Mouse (Mus musculus): ENCODE results near the gene Nfkbia. TPM values are rescaled to one million over a fixed set of nuclear protein-coding genes. Genes with fewer than 3 reads are reported as not detected.

Gene Nfkbia
- total RNA-seq, 2 experiments from 2014 or later: 27.8 to 37.5 TPM

DNA sequence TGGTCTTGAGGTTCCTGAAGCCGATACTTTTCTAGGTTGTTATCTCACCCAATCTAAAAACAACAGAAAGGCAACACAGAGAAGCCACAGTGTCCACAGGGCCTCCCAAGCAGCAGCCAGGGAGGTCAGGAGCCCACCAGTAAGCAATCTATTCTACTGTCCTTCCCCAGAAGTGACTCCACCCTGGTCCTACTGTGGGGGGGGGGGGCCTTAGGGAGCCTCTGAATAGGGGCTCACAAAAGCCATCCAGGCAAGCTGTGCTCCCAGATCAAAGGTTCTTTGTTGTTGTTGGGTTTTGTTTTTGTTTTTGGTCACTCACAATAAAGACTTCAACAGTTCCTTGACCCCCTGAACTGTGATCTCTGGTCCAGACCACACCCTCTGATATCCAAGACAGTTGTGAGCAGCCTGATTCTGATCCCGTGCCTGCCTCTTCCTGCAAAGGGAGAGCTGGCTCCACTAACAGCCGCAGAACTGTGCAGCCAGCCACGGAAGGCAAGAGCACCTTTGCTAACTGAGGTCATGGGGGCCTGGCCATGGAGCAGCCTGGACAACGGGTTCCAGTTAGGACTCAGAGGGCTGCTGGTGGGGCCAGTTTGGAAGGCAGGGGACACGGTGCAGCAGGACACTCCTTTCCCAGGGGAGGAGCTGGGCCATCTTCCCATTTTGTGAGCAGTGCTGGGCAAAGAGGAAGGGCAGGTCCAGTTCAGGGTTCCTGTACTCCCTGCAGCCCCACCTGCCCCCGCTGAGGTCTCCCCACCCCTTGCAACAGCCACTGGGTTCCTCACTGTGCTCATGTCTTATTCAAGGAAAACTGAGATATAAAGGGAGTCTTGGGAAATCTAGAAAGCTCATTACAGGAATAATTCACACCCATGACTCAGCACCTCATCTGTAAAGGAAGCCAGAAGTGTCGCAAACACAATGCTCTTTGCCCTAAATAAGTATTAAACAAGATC is 18.9 kb downstream of the Nfkbia start:
- intact Hi-C loops (cut with DNase I): no loop called here
- DNase-seq (ENCODE audit: extremely low spot score in 1 of 2, low spot score in 2 of 2): peak in 1 of 2 experiments; percentile 85

DNA sequence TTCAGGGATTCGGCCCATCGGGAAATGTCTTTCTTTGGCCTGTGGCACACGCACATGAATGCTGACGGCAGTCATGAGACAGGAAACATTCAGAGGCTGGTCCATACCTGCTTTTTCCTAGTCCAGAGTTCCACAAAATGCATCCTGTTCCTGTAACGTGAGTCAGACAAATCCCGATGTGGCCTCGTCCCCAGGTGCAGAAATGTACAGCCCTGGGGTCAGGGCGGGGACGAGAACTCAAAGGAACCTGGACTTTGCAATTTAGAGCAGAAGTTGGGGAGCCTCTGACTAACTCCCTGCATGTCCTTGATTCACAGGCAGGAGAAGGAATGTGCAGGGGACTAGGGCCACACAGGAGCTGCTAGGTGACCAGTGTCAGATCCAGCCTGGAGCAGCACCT is 21.1 kb downstream of the Nfkbia start:
- no peak for DNase-seq (ENCODE audit: extremely low spot score in 1 of 2, low spot score in 2 of 2)
- intact Hi-C loops (cut with DNase I): no loop called here

DNA sequence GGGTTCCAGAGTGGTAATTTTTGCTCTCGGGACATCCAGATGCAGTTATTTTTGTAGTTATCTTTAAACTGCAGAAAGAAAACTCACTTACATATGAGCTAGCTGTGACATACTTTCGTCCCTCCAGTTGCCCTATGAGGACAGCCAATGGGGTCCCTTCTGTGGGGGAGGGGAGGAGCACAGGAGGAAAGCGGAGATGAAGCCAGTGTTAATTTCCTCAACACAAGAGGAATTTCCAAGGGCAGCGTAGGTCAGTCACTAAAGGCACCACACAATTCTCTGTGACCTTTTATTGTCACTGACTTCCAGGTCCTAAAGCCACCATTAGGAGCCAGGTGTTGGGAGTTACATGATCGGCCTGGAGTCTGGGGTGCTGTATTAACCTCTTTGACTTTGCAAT is 22.0 kb downstream of the Nfkbia start:
- DNase-seq (ENCODE audit: extremely low spot score in 1 of 2, low spot score in 2 of 2): no peak
- intact Hi-C loops (cut with DNase I): no loop called here

DNA sequence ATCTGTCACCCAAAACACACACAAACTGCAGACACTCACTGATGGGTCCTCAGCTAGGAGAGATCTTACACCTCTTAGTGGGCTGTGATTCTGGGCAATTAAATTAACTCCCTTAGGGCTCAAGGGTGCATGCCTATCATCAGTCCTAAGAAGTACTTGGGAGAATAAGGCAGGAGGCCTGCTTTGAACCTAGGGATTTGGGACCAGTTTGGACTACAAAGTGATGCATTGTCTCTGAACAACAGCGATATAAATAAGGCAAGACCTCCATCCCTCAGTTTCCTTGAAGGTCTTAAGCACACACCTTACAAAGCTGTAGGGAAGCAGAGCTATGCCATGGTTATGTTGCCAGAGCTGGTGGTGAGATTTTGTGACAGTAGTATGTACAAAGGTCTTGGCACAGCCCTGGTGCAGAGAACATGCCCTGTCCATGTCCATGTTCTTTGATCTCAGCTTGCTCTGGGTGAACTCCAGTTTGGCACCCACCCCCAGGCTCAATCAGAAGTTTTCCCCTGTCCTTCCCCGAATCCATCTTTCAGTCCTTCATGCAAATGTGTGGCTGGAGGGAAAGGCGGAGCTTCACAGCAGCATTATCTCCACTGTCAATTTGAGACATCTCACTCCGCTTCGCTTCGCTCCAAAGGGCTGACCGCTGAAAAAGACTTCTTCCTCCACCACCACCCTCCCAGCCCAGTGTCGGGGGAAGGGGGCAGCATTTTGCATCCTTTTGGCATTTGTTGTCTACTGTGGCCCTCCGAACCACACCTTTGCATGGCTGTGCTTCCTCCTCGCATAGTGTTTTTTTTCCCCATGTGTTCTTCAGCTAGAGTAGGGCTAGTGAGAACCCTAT is 24.9 kb downstream of the Nfkbia start:
- DNase-seq (ENCODE audit: extremely low spot score in 1 of 2, low spot score in 2 of 2): no peak
- intact Hi-C loops (cut with DNase I): no loop called here

DNA sequence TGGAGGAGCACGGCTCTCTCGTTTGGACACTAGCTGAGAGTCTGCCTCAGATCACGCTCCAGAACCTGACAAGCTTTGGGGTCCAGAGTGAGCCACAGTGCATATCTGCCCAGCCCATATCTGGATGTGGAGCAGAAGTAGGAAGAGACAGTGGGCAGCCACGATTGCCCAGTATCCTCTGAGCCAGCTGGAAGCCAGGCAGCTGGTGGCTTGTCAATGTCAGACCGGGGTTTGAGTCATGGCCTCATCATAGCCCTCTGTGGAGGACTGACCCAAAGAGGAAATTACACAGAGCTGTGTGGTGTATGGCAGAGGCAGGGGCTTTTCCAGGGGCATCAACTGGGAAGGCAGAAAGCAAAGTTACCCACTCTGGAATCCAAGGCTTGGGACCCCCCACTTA is 25.6 kb downstream of the Nfkbia start:
- intact Hi-C loops (cut with DNase I): no loop called here
- DNase-seq (ENCODE audit: extremely low spot score in 1 of 2, low spot score in 2 of 2): no peak

DNA sequence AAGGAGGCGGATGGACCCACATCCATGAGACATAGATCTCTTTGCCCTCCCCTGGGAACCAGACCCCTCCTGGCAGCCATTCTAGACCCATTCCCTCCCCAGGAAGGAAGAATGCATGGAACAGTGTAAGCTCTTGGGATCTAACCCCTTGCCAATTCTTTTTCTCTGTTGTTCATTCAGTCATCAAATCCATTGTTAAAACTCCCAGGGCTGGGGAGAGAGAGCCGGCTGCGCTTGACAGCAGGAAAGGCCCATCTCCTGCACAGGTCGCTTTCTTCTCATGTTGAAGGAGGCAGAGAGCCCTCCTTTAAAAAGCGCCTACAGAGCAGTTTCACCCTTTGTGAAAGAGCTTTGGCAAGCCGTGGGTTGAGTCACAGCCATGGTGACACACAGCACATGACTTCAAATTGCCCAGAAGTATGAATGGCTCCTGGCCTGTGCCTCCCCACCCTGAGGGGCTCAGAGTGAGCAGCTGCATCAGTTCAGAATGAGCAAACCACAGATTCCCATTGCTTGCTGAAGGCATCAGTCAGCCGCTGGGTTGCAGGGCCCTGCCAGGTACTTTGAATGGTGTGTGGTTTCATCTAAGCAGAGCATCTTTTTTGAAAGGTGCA is 26.3 kb downstream of the Nfkbia start:
- no peak for DNase-seq (ENCODE audit: extremely low spot score in 1 of 2, low spot score in 2 of 2)
- intact Hi-C loops (cut with DNase I): no loop called here

DNA sequence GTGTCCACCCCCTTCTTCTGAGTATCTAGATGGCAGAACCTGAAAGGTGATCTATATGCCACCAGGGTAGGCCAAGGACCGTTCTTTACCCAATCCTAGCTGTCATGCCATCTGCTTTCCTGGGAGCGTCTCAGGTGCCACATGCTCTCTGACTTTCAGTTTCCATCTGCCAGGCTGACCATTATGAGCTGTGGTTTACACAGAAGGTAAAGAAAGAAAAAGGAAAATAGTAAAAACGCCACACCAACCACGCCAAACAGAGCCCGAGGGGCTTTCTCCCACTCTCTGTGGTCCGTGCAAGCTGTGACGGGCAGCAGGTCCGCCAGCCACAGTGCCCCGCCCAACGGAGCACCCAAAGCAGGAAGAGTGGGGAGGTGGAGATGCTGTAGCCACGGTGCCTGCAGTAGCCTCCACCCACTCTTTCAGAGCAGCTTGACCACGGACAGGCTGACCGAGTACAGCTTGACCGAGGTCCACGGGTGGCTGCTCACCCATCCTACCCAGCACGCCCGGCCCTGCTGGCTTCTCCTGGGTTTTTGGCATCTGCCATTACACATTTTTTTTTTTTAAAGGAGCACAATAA is 27.0 kb downstream of the Nfkbia start:
- no peak for DNase-seq (ENCODE audit: extremely low spot score in 1 of 2, low spot score in 2 of 2)
- intact Hi-C loops (cut with DNase I): no loop called here

DNA sequence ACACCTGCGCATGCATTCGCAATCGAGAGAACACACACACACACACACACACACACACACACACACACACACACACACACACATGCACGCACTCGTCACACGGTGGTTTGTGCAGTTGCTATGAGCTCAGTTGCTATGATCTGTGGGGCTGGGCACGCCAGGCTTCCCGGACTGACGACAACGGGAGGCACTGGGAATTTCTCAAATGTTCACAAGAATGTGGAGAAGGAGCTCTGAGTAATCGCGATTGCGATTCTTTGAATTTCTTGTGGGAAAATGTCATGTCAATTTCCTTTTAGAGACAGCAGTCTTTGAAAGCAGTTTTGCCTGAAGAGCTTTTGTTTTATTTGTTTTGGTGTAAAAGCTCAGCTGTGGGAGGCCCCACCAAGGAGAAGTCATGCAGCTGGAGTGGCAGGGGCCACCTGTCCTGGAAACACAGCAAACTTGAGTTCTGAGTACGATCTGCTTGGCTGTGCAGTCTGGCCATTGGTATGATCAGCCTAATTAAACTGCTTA is 27.5 kb downstream of the Nfkbia start:
- DNase-seq (ENCODE audit: extremely low spot score in 1 of 2, low spot score in 2 of 2): no peak
- intact Hi-C loops (cut with DNase I): no loop called here

DNA sequence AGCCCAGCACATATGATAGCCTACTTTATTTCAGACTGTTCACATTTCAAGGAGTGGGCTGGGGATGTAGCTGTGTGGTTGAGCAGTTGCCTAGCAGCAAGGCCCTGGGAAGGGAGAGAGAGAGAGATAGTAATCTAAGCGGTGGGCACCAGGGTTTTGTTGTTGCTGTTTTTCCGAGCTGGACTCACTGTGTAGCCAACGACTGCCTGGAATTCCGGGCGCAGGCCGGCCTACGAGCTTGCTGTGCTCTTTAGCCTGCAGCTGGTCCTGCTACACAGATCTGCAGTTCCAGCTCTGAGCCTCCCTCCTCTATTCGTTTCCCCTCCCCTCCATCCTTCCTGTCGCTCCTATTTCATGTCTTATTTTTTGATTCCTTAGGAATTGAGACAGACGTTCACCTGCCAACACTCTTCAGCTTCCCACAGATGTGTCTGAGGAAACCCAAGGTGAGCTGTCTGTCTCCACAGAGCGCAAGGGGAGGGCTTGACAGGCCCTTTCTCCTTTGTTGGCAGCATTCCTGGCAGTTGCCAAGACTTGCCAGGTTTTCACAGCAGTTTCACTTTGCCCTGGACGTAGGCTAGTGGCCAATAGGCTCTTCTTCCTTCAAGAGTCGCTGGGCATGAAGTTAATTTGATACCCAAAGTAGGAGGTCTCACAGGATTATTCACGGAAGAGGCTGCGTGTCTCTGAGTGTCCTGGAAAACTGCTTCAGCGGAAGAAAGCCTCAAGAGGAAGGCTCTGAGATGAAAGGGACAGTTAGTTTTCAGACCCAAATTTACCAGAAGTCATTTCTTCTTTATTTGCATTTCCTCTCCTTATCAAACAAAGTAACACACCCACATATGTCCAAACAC is 28.2 kb downstream of the Nfkbia start:
- peak; percentile 58 for DNase-seq (ENCODE audit: extremely low spot score in 1 of 2, low spot score in 2 of 2)
- intact Hi-C loops (cut with DNase I): no loop called here

DNA sequence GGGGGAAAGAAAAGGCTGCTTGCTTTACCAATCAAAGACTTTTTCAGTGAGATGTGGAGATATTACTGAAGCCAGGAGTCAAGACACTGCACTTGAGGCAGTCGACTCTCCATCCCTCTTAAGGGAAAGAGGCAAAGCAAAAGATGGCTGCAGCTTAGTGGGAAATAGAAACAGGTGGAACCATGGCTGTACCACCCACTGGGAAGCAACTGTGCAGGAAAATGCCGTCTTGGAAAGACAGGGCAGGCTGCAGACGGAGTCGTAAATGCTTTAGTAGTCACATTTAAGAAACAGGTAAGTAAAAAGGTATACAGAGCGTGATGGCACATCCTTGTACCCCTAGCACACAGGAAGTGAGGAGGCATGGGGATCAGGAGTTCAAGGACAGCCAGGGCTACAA is 29.4 kb downstream of the Nfkbia start:
- DNase-seq (ENCODE audit: extremely low spot score in 1 of 2, low spot score in 2 of 2): no peak
- intact Hi-C loops (cut with DNase I): no loop called here

DNA sequence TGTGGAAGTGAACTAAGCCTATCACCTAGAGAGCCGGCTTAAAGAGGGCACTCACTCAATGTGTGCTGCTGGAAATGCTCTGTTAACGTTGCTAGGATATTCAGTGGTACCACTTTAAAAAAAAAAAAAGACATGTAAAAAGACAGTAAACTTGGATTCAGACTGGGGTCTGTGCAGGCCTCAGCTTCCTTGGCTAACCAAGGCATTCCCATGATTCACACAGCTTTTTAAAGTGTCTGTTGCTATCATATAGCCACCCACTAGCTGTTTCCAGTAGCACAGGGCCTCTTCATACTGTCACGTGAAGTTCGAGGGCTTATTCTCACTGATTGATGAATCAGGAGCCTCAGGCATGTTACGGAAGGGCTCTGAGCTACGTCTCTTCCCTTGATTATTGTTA is 30.0 kb downstream of the Nfkbia start:
- intact Hi-C loops (cut with DNase I): no loop called here
- no peak for DNase-seq (ENCODE audit: extremely low spot score in 1 of 2, low spot score in 2 of 2)

DNA sequence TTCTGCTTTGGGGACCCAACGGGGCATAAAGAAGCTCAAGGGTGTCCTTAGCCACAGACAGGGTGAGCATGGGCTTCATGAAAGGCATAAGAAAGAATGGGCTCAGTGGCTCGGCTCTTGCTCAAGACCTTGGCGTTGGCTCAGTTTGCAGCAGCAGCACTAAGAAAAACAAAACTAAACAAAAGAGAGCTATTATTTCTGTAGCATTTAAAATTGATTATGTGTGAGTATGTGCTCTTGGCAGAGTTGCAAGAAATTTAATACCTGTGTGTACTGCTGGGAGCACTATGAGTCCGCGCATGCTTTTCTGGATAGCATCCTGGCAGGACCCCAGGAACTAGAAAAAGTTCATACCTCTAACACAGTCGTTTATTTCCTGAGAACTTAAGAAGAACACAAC is 30.7 kb downstream of the Nfkbia start:
- no peak for DNase-seq (ENCODE audit: extremely low spot score in 1 of 2, low spot score in 2 of 2)
- intact Hi-C loops (cut with DNase I): no loop called here

DNA sequence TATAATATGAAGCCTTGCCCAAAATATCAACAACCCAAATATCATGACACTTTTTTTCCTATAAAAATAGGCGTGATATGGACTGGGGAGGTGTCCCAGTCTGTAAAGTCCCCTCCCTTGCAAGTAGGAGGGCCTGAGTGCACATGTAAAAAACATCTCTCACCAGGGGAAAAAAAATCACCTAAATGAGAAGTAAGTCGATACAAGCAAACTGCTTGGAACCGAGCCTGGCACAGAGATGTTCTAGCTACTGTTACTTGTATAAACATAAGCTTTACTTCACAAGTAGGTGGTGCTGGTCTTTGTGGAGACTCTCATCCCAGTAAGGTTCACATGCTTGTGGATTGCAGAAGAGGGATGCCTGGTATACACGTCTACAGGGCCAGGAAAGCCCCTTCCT is 31.5 kb downstream of the Nfkbia start:
- intact Hi-C loops (cut with DNase I): no loop called here
- DNase-seq (ENCODE audit: extremely low spot score in 1 of 2, low spot score in 2 of 2): no peak

DNA sequence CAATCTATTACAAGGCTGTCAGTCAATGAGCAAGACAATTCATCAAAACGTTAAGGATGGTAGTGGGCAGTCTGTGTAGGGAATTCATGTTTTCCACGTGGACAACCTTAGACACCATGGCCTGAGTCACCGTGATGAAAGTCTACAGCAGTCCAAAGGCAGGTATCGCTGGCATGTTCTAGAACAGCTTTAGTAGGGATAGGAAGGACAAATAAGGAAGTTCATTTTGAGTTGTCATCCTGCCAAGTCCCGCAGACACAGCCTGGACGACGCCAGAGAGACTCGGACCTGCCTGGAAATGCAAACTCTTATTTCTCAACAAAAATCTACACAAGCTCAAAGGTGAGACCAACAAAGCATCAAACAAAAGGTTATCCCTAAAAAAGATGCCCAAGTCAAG is 32.7 kb downstream of the Nfkbia start:
- DNase-seq (ENCODE audit: extremely low spot score in 1 of 2, low spot score in 2 of 2): no peak
- intact Hi-C loops (cut with DNase I): loop anchor here (5.0 kb wide), 1 partner anchor 33 kb away; the partner anchor contains the start of gene Nfkbia

DNA sequence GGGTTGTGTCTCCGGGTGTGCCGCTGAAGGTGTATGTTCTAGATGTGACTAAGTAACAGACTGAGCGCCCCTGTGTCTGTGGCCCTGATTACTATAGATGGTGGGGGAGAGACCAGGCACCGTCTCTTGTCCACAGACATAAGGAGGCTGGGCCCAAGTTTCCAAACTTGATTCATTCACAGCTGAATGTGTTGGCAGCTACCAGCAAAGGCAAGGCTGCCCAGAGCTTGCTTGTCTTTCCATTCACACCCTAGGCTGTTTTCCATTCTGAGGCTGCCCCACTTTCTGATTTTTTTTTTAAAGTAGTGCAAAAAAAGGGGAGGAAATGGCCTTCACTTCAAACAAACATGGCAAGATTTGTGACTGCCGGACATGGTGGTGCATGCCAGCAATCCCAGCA is 35.6 kb downstream of the Nfkbia start:
- intact Hi-C loops (cut with DNase I): loop anchor here (5.0 kb wide), 1 partner anchor 35 kb away; the partner anchor contains the start of gene Nfkbia
- DNase-seq (ENCODE audit: extremely low spot score in 1 of 2, low spot score in 2 of 2): peak in 1 of 2 experiments; percentile 55

DNA sequence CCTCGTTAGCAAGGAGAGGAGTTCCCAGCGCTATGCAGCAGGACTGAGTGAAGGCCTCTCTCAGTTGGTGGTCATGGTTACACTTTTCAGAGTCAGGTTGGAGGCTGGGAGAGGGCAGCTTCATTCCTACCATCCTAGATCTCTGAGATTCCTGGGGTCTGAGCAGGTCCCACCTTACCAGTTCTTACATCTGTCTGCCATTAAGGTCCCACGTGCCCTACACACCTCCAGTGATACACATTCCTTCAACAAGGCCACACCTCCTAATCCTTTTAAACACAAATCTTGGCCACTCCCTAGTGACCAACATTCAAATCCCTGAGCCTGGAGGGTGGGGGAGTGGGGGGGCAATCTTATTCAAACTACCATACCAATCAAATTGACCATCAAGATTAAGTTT is 36.3 kb downstream of the Nfkbia start:
- no peak for DNase-seq (ENCODE audit: extremely low spot score in 1 of 2, low spot score in 2 of 2)
- intact Hi-C loops (cut with DNase I): loop anchor here (5.0 kb wide), 1 partner anchor 36 kb away; the partner anchor contains the start of gene Nfkbia

DNA sequence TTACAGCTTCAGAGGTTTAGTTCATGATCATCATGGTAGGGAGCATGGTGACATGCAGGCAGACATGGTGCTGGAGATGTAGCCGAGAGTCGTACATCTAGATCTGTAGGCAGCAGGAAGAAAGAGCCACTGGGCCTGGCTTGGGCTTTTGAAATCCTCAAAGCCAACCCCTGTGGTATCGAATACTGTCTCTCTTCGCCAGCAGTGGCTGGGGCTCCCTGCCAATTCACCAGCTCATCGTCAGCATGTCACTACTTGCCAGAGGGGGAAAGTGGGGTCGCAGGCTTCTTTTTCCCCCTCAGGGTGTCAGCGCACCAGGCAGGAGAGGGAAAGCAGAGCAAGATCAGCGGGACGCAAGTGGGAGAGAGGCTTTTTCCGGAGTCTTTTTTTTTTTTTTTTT is 37.2 kb downstream of the Nfkbia start:
- DNase-seq (ENCODE audit: extremely low spot score in 1 of 2, low spot score in 2 of 2): peak in 1 of 2 experiments; percentile 47
- intact Hi-C loops (cut with DNase I): loop anchor here (5.0 kb wide), 1 partner anchor 37 kb away; the partner anchor contains the start of gene Nfkbia

DNA sequence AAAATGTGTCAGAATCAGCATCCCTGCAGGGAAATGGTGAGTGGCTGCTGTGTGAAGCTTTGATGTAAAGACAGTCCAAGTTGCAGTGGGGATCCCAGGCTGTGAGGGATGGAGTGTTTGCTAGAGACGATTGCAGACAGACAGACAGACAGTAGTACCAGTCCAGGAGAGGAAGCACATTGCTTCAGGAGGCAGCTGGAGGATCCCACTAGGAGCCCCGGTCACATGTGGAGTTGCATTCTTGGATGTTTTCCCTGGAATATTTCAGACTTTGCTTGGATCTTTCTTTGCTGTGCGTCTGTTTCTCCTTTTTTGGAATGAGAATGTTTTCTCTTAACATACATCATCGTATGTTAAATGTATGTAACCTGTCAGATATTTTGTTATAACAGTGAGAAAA is 38.5 kb downstream of the Nfkbia start:
- DNase-seq (ENCODE audit: extremely low spot score in 1 of 2, low spot score in 2 of 2): no peak
- intact Hi-C loops (cut with DNase I): no loop called here
